Mouse (Mus musculus) intestine, embryonic 16.5 days (tissue): Measurements from ENCODE around the gene Gm13691. TPM values are rescaled to one million over a fixed set of nuclear protein-coding genes. Genes with fewer than 3 reads are reported as not detected.
"Not testable (repeated sequence)": the region's sequence is repeated elsewhere in the genome, so short reads cannot be mapped to it uniquely, and the experiment has no call there.

Experiments used
- ATAC-seq: fragments of 200-750 bp; cut with Nextera tagmentation; 2 replicates; pipeline ENCODE4 v1.8.0; 2017; ENCODE audit warnings: moderate TSS enrichment, moderate library complexity
- H3K27ac ChIP-seq: fragments of 300-500 bp; sonication (generic); 2 replicates; pipeline ENCODE4 v1.5.1; 2014; ENCODE audit warnings: mild to moderate bottlenecking, low read length
- H3K27me3 ChIP-seq: fragments of 300-500 bp; sonication (generic); replicated peaks from 2 replicates; pipeline ENCODE4 v1.6.1; 2014; ENCODE audit warnings: low read length, control low read depth, mixed read lengths; ENCODE audit not compliant: control insufficient read depth, insufficient read depth
- H3K36me3 ChIP-seq: fragments of 300-500 bp; sonication (generic); 2 replicates; pipeline ENCODE4 v1.6.1; 2014; ENCODE audit warnings: low read length, control low read depth; ENCODE audit not compliant: control insufficient read depth, insufficient read depth
- H3K4me1 ChIP-seq: fragments of 300-500 bp; sonication (generic); 2 replicates; pipeline ENCODE4 v1.6.1; 2014; ENCODE audit warnings: low read length, control low read depth, mixed read lengths; ENCODE audit not compliant: control insufficient read depth, insufficient read depth
- H3K4me2 ChIP-seq: fragments of 300-500 bp; sonication (generic); 2 replicates; pipeline ENCODE4 v1.6.1; 2014; ENCODE audit warnings: low read depth, low read length, control low read depth
- H3K4me3 ChIP-seq: fragments of 300-500 bp; sonication (generic); 2 replicates; pipeline ENCODE4 v1.5.1; 2014; ENCODE audit warnings: mild to moderate bottlenecking, low read length
- H3K9ac ChIP-seq: fragments of 300-500 bp; sonication (generic); 2 replicates; pipeline ENCODE4 v1.6.1; 2014; ENCODE audit warnings: low read depth, low read length
- H3K9me3 ChIP-seq: fragments of 300-500 bp; sonication (generic); 2 replicates; pipeline ENCODE4 v1.6.1; 2016; ENCODE audit warnings: low read length, control low read depth; ENCODE audit not compliant: control insufficient read depth
- WGBS: fragments of 180-500 bp; shearing (Covaris S2); extraction: QIAGEN DNeasy Blood & Tissue Kit; methylation state at CpG from one replicate; pipeline ENCODE4 v1.1.7; 2014; 5-methylcytosine and 5-hydroxymethylcytosine counted together
- polyA plus RNA-seq: library from polyadenylated mRNA; unstranded; fragments of >200 nt; fragmentation: Nextera tagmentation; extraction: Ambion mirVana; gene quantifications from 2 replicates; pipeline ENCODE4 v1.2.1, GENCODE M21; 2015

The Gm13691 gene
- polyA plus RNA-seq, 1 experiment from 2014 or later: not detected

DNA sequence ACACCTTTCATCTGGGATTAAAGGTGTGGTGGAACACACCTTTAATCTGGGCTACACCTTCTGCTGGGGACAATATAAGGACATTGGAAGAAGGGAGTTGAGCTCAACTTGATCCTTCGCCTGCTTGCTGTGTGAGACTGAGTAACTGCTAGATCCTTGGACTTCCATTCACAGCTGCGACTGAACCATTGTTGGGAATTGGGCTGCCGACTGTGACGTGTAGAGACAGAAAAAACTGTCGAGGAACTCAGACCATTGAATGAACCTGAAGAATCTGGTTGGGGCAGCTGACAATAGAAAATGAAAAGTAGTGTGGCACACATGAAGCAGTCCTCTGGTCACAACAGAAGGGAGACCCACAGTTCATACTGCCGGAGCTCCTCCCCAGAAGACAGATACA lies 5.9 kb upstream of the Gm13691 start, which contains the start of gene Gm13697:
Gene Gm13697, plus strand, starts transcription at position 301 of the 400 bp plus-strand sequence.
- not testable (repeated sequence) for H3K9ac ChIP-seq, H3K36me3 ChIP-seq, ATAC-seq, H3K27ac ChIP-seq, H3K4me2 ChIP-seq, H3K4me1 ChIP-seq, H3K4me3 ChIP-seq, H3K9me3 ChIP-seq, H3K27me3 ChIP-seq
- no CpG with 5 or more reads among the region's 6 CpGs for WGBS

DNA sequence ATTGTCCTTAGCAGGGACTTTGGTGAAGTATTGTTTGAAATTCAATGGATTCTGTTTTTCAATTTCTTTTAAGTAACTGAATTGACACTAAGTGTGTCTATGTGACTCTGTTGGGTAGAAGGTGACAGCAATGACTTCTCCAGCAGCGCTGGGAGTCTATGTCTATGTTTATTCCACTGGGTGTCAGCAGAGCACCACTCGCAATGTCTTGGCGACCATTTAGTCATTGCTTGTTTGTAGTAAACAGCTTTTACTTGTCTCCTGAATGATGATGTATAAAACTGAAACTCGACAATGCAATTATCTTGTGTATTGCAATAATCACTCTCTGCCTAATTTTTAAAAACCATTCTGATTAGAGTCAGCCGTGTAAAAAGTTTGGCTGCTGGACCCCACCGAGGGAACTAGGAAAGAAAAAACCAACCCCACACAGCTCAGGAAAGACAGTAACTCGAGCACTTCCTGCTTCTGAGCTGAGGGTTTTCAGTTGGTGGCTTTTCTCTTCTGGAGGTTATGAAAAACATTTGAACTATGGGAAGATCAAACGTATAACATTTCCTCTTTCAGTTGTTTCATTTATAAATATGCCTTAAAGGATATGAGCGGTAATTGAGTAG lies 3.4 kb downstream of the Gm13691 start:
- H3K4me1 ChIP-seq, H3K36me3 ChIP-seq, H3K27me3 ChIP-seq, ATAC-seq, H3K4me3 ChIP-seq, H3K9me3 ChIP-seq, H3K9ac ChIP-seq, H3K27ac ChIP-seq: not testable (repeated sequence)
- H3K4me2 ChIP-seq: peak overlapping the region; percentile 30; the same call in 1 of the 2 replicates
- WGBS: 43% methylated on average over 7 of the region's 9 CpGs

- H3K4me1 ChIP-seq: not testable (repeated sequence)
These were observed 4.2 kb downstream of the Gm13691 start for GRCm38 (mm10) chr2:83994526-83994925.

GRCm38 (mm10) chr2:84008913-84009312 lies 18.6 kb downstream of the Gm13691 start:
- no peaks in the 10 kb centered on the region for H3K36me3 ChIP-seq
- no peak overlapping the region for H3K27ac ChIP-seq
- H3K9me3 ChIP-seq: no peaks in the 10 kb centered on the region
- 54% methylated on average over 1 of the region's 1 CpGs for WGBS
- H3K27me3 ChIP-seq: no peaks in the 10 kb centered on the region
- no peak for ATAC-seq
- no peak overlapping the region for H3K9ac ChIP-seq
- 0 out of 2 replicates have a peak, but pooled peaks cover 2% of the 10 kb centered on the region for H3K4me1 ChIP-seq
- H3K4me2 ChIP-seq: no peak overlapping the region
- no peak overlapping the region for H3K4me3 ChIP-seq

More at GRCm38 (mm10) chr2:83994526-83994925, 4.2 kb downstream of the Gm13691 start:
- H3K4me2 ChIP-seq, H3K9me3 ChIP-seq, H3K27me3 ChIP-seq, H3K9ac ChIP-seq, H3K36me3 ChIP-seq, ATAC-seq, H3K27ac ChIP-seq, H3K4me3 ChIP-seq: not testable (repeated sequence)
- no CpG with 5 or more reads among the region's 3 CpGs for WGBS

DNA sequence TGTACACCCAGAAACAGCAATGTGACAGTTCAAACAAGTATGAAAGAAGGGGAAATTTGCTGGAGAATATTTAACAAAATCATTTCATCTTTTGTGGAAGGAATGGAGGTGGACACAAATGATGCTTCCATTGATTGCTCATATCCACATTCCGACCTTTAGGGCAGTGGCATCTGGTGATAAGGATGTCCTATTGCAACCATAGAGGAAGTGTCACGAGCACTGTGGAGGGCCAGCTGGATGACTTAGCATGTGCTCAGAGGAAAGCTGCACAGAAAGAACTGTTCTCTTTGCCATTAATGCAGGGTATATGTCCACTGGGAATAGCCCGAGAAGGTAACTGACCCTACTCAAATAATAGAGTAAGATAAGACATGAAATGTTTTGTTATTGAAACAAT lies 19.5 kb downstream of the Gm13691 start:
- H3K4me3 ChIP-seq: no peak overlapping the region
- 67% methylated on average over 3 of the region's 3 CpGs for WGBS

DNA sequence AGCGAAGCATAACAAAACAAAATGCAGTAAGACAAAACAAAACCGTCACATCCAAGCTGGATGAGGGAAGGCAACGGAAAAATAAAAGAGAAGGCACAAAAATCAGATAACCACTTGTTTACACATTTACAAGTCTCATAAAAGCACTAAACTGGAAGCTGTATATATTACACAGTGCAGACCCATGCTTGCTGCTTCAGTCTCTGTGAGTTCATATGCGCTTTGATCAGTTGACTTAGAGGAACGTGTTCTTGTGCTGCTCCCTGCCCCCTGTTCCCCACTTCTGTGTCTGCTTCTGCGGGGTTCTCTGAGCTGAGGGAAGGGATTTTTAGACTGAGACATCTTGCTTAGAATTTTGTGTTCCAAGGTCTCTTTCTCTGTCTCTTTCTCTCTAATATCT lies 24.2 kb downstream of the Gm13691 start:
- Histone ChIP-seq H3K4me3 (no peak overlapping the region), H3K36me3 (no peaks in the 10 kb centered on the region), H3K4me1 (no peaks in the 10 kb centered on the region), H3K9ac (no peak overlapping the region), H3K27me3 (no peaks in the 10 kb centered on the region), H3K4me2 (no peak overlapping the region), H3K9me3 (no peaks in the 10 kb centered on the region), H3K27ac (no peak overlapping the region)
- WGBS: 58% methylated on average over 6 of the region's 6 CpGs
- ATAC-seq: no peak

More for the DNA sequence above, 19.5 kb downstream of the Gm13691 start:
- ATAC-seq: no peak
- no peaks in the 10 kb centered on the region for H3K27me3 ChIP-seq
- no peaks in the 10 kb centered on the region for H3K36me3 ChIP-seq
- H3K4me1 ChIP-seq: 0 out of 2 replicates have a peak, but pooled peaks cover 2% of the 10 kb centered on the region
- H3K9ac ChIP-seq: no peak overlapping the region
- no peak overlapping the region for H3K4me2 ChIP-seq
- no peak overlapping the region for H3K27ac ChIP-seq
- no peaks in the 10 kb centered on the region for H3K9me3 ChIP-seq

DNA sequence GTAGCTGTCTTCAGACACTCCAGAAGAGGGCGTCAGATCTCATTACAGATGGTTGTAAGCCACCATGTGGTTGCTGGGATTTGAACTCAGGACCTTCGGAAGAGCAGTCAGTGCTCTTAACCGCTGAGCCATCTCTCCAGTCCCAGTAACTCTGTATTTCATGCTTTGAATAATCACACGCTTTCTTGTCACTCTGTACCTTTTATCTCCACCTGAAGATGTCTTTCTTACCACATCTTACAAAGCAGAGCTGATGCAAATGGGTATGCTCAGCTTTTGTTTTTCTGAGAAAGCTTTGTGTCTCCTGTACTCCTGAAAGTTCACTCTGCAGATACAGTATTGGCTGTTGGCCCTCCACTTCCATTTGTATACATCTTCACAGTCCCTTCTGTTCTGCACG lies 25.9 kb downstream of the Gm13691 start:
- ATAC-seq, H3K9ac ChIP-seq, H3K4me1 ChIP-seq, H3K4me2 ChIP-seq, H3K27ac ChIP-seq, H3K4me3 ChIP-seq, H3K9me3 ChIP-seq, H3K36me3 ChIP-seq, H3K27me3 ChIP-seq: not testable (repeated sequence)
- 72% methylated on average over 5 of the region's 5 CpGs for WGBS

DNA sequence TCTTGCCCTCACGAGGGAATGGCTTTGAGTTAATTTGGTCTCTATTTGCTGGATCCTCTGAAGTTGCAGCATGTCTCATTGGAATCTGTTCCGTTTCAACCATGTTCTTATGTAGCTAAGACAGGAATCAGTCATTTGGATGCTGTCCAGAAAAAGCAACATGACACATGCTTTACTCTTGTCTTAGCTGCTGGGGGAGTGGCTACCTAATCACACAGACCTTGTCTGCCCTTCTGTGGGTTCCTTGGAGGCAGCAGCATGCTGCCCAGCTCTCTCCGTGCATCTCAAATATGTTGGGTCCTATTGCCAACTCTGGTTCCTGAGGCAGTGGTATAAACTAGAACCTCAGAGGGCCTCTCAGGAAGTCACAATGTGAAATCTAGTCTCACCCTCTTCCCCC lies 28.0 kb downstream of the Gm13691 start:
- H3K36me3 ChIP-seq: no peaks in the 10 kb centered on the region
- H3K9me3 ChIP-seq: no peaks in the 10 kb centered on the region
- 56% methylated on average over 3 of the region's 3 CpGs for WGBS
- no peak overlapping the region for H3K4me3 ChIP-seq
- H3K27me3 ChIP-seq: no peaks in the 10 kb centered on the region
- H3K4me2 ChIP-seq: no peak overlapping the region
- H3K27ac ChIP-seq: no peak overlapping the region
- no peaks in the 10 kb centered on the region for H3K4me1 ChIP-seq
- H3K9ac ChIP-seq: no peak overlapping the region
- ATAC-seq: no peak

- WGBS: 65% methylated on average over 8 of the region's 8 CpGs
- peak; percentile 74 for ATAC-seq
- H3K4me3 ChIP-seq: no peak overlapping the region
- H3K36me3 ChIP-seq: no peaks in the 10 kb centered on the region
- H3K27me3 ChIP-seq: no peaks in the 10 kb centered on the region
- no peaks in the 10 kb centered on the region for H3K9me3 ChIP-seq
- H3K4me1 ChIP-seq: no peaks in the 10 kb centered on the region
- no peak overlapping the region for H3K27ac ChIP-seq
- H3K9ac ChIP-seq: no peak overlapping the region
- no peak overlapping the region for H3K4me2 ChIP-seq
These were observed 29.4 kb downstream of the Gm13691 start for GRCm38 (mm10) chr2:84019519-84020305.
